Mouse (Mus musculus): ENCODE data around the gene Arhgef3.

- TF ChIP-seq HCFC1 (IDR thresholded peaks at IDR 0.05; ENCODE audit: borderline replicate concordance, insufficient read depth, low read length) = no peak
- no peak for TF ChIP-seq MAFK (IDR thresholded peaks at IDR 0.05; ENCODE audit: insufficient read depth, low read depth, low read length)
Measured at GRCm38 (mm10) chr14:27238600-27239118, 124.0 kb downstream of the Arhgef3 start.

Data from ES-E14 (cell line).